Mouse (Mus musculus) lung, postnatal 4 days (tissue): ENCODE measurements at regions not wholly inside any gene's neighbourhood (a gene's known extent, or its start where the extent isn't known, plus 50 kb on each side); places are given as distances from the start of the nearest gene placed in this dataset.

Experiments used
- DNase-seq, 2 experiments: peaks; one replicate each; pipeline ENCODE4 v3.0.0; 2021

- DNase-seq, result no peak
Observed at GRCm38 (mm10) chr8:50387189-50387588, 1543.4 kb upstream of the Tenm3 start.

- no peak for DNase-seq
Observed at GRCm38 (mm10) chr8:50383697-50384096, 1539.9 kb upstream of the Tenm3 start.

- DNase-seq, result no peak
Observed at GRCm38 (mm10) chr8:50379745-50380144, 1536.0 kb upstream of the Tenm3 start.

GRCm38 (mm10) chr8:50373790-50374189 is 1530.0 kb upstream of the Tenm3 start:
- no peak for DNase-seq

- DNase-seq, result no peak
Observed at GRCm38 (mm10) chr8:50326485-50326884, 1482.7 kb upstream of the Tenm3 start.

GRCm38 (mm10) chr8:50321356-50321963 is 1477.7 kb upstream of the Tenm3 start:
- DNase-seq, result no peak

GRCm38 (mm10) chr8:50316641-50317040 is 1472.9 kb upstream of the Tenm3 start:
- DNase-seq, result no peak

- no peak for DNase-seq
Observed at GRCm38 (mm10) chr8:50310308-50310707, 1466.6 kb upstream of the Tenm3 start.

GRCm38 (mm10) chr8:50300316-50300715 is 1456.6 kb upstream of the Tenm3 start:
- DNase-seq, result no peak

GRCm38 (mm10) chr8:50293501-50293900 is 1449.8 kb upstream of the Tenm3 start:
- DNase-seq, result peak in 1 of 2 experiments; percentile 35

GRCm38 (mm10) chr8:50292158-50292557 is 1448.4 kb upstream of the Tenm3 start:
- DNase-seq, result peak in 1 of 2 experiments; percentile 20

- DNase-seq, result no peak
Observed at GRCm38 (mm10) chr8:50276346-50276745, 1432.6 kb upstream of the Tenm3 start.

GRCm38 (mm10) chr8:50264757-50265156 is 1421.0 kb upstream of the Tenm3 start:
- no peak for DNase-seq
